Mouse (Mus musculus) cerebellum, postnatal 10 days (tissue): ENCODE results near the gene Gmpr2.
A peak's percentile ranks its signal among the peaks of the same experiment; 100 is the strongest.

Experiments
- DNase-seq, 2 experiments: peaks; one replicate each; pipeline ENCODE4 v3.0.0; 2021; ENCODE audit warnings: mixed read lengths in 2 of 2

Gmpr2 gene

DNA sequence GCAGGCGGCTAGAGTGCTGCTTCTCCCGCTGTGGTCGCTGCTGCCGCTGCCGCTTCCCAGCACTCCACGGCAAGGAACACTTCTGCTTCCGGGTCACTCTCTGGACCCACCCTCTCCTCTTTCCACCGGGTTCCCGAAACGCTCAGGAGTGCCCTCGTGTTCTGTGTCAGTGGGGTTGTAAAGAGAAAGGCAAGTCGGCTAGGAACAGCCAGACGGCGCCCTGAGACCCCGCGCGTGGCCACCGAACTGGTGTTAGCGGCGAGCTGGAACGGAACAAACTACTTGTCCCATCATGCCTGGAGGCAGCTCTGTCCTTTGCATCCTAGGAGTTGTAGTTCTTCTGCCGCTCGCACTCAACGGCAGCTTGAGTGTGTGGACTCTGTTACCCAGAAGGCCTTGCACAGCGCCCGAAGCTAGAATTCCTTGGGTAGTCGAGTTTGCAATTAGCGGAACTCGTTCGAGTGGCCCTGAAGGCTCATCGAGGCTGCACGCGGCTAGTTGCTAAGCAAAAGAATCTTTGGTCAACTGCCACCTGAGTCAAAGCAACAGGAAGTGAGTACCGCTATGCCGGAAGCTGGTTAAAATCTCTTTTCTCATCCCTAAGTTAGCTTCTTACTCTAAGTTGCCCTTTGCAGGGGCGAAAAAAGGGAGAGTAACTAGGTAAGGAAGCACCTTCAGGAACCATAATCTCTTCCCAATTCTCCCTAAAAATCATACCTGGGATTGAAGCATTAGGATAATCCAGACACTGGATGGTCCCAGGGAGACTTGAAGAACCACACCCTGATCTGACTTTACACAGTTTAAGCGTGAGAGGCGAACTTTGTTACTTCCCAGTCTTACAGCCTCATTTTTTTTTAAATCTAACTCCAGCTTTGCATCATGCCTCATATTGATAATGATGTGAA is at the start of gene Gmpr2, which contains the start of gene Nedd8:
Gmpr2 (plus strand) TSS at position 109 of the 908 bp plus-strand sequence.
Nedd8 (minus strand) TSS at position 292 of the 908 bp plus-strand sequence.
- DNase-seq, result peak; percentile 90 to 91

GRCm38 (mm10) chr14:55628077-55628827 is 43.5 kb upstream of the Gmpr2 start:
- DNase-seq, result no peak

DNA sequence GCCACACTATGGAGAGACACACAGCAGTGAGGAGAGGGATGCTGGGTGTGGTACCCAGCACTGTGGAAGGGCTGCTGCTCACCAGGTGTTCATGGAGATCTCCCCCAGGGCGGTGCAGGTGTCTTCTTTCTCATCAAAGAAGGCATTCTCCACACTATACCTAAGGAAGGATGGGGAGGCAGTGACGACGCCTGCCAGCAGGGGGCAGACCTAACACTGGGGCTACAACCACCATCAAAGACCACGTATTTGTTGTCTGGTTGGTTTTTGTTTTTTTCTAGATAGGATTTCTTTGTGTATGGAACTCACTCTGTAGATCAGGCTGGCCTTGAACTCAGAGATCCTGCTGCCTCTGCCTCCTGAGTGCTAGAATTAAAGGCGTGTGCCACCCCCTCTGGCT is 42.4 kb upstream of the Gmpr2 start:
- peak; percentile 62 to 69 for DNase-seq

- peak; percentile 80 to 86 for DNase-seq
Observed at GRCm38 (mm10) chr14:55634874-55635522, 36.7 kb upstream of the Gmpr2 start.

GRCm38 (mm10) chr14:55635523-55636007 is 36.2 kb upstream of the Gmpr2 start, which contains the start of gene Ipo4:
Gene Ipo4 (minus strand): TSS chr14:55635957.
- peak; percentile 92 to 93 for DNase-seq

GRCm38 (mm10) chr14:55637795-55638194 is 33.9 kb upstream of the Gmpr2 start, which contains the start of gene Gm49378:
Gene Gm49378 (minus strand): TSS chr14:55637895.
- DNase-seq, result no peak

DNA sequence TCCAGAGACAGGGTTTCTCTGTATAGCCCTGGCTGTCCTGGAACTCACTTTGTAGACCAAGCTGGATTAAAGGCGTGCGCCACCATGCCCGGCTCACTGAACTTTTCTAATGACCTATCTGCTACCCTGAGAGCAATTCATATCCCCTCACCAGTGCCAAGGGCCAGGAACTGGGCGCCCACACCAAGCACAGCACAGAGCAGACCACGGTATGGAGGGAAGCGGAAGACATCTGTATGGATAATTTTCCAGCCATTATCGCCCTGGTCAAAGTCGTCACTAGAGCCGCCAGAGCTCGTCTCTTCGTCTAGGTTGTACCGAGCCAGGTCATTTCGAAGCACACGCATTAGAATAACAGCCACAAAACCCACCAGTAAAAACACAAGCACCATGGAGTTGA is 30.9 kb upstream of the Gmpr2 start:
- no peak for DNase-seq

- DNase-seq, result no peak
Observed at GRCm38 (mm10) chr14:55641291-55641690, 30.4 kb upstream of the Gmpr2 start.

DNA sequence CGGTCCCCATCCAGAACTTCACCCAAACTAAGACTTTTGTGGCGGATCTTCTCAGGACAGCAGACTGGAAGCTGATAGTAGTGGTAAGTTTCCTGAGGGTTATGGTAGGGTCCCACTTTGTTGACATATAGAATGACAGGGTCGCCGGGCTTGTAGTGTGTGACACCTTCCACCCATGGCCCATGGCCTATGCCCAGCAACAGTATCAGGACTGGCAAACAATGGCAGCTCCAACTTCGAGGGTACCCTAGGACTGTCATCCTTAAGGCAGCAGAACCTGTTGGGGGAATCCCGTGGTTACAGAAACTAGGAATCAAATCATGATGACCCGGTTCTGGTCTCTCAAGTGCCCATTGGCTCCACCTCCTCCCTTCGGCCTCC is 29.1 kb upstream of the Gmpr2 start:
- no peak for DNase-seq

DNA sequence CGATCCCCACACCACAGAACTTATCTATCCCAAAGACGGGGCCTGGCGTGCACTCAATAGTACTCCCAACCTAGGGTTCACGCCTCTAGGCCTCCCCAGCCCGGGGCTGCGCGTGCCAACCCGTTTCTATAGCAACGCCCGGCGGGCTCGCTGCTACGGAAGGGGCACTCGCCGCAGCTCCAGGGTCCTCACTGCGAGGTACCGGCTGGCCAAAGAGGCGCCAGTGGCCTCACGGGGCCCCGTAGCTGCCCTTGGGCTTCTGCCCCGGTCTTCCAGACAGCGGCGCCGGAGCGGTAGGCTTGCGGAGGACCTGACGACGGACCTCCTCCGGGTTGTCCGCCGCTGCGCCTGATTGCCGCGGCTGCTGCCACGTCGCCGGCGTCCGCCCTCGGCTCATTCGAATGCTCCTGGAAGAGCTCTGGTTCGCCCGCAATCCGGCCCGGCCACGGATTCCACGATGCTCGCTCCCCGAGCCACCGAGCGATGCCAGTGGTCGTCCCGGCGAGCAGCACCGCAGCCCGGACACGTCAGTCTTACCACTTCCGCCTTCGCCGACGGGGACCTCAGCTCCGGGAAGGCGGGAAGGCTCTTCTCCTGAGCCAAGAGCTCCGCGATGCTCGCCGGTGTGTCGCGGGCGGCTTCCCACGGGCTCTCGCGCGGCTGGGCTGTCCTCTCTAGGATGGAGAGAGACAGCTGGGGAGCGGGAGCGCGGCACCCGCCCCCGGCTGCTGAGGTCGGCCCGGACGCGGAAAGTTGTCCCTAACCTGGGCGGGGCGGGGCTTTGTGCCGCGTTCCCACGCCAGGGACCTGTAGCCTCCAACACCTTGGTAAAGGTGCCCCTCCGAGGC is 28.5 kb upstream of the Gmpr2 start, which contains the start of gene Tm9sf1:
Tm9sf1 (minus strand) TSS at position 747 of the 848 bp plus-strand sequence.
- DNase-seq, result peak; percentile 85 to 87

DNA sequence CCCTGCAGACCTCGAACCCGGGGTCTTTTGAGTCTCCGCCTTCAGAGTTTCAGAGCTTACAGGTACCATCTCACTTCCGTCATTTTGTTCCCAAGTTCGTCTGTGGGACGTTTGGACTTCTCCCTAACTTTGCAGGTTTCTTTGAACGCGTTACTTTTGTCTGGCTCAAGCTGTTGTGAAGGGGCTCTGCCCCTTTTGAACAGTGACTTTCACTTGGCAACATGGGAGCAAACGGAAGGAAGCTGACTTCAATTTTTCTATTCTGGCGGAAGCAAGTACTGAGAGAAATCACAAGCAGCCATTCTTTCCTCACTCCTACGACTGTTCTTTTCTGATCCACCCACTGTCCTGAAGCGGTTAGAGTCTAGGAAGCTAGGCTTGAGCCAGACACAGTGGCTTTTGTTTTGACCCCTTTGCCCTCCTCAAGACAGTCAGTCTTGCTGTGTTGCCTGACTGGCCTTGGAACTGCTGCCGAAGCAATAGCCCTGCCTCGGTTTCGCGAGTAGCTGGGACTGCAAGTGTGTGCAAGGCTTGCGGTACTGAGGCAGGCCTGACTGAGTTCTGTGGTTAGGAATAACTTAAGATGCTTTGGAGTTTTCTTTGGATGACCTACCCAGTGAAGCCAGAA is 27.4 kb upstream of the Gmpr2 start:
- DNase-seq, result no peak

GRCm38 (mm10) chr14:55649884-55650283 is 21.9 kb upstream of the Gmpr2 start, which contains the start of gene Tssk4:
Gene Tssk4 (plus strand): TSS chr14:55650184.
- DNase-seq, result no peak

DNA sequence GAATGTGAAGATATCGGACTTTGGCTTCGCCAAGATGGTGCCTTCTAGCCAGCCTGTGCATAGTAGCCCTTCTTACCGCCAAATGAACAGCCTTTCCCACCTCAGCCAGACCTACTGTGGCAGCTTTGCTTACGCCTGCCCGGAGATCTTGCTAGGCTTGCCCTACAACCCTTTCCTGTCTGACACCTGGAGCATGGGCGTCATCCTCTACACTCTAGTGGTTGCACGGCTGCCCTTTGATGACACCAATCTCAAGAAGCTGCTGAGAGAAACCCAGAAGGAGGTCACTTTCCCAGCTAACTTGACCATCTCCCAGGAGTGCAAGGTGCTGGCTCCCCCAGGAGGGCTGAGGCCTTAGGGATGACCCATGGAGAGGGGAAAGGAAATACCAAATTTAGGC is 20.2 kb upstream of the Gmpr2 start:
- no peak for DNase-seq

GRCm38 (mm10) chr14:55656935-55657334 is 14.8 kb upstream of the Gmpr2 start:
- DNase-seq, result no peak

DNA sequence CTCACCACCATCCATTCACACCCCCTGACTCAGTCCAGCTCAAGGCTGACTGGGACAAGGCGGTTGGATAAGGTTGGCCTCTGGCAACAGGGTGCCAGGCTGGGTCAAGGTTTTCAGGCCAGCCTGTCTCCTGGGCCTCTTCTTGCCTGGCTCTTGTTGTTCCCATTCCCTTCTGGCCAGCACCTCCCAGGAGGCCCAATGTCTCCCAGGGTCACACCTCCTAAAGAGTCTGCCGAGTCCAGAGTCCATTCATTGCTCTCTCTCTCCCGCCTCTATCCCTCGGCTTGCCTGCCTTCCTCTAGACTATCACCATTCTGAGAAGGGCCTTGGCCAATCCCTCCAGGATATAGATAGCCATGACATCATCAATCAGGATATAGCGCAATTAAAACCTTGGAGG is 13.7 kb upstream of the Gmpr2 start:
- DNase-seq, result no peak

DNA sequence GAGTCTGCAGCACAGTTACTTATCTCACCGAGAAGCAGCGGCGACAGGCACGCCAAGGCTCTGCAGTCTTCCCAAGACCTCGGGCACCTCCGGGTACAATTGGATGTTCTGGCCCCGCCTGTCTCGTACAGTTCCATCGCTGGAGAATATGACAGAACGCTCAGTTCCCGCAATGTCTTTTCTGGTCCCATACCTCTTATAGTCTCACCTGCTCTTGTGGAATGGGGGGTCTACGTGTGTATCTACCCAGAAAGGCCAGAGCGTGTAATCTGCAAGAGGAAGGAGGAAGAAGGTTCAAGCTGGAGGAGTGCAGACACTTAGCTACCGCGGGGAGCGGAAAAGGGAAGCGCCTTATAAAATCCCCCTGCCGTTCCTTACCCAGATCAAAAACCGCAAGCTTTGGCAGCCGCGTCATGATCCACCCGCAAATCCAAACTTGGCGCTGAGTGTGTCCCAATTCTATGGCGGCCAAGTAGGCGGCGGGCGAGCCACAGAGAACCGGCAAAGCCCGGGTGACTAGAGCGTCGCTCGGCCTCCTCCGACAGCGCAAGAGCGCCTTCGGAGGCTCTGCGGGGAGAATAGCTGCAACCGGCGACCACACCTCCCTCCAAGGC is 11.7 kb upstream of the Gmpr2 start, which contains the start of gene Mdp1:
Mdp1 (minus strand) TSS at position 549 of the 614 bp plus-strand sequence.
- DNase-seq, result peak; percentile 88 to 89

DNA sequence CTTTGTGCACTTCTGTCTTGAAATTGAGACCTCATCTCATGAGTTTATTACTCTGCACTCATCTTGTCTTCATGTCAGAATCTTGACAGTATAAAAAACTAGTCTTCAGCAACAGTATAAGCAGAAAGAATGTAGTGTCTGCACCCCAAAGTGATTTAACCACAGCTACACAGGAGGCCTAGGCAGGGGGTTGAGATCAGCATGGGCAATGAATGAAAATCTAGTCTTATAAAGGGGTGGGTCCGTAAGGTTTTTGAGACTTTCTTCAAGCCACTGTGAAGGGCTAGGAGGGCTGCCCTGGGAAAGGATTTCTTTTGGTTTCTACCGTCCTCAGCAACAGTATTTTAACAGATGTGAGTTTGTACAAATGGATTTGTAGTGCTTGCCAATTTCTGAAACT is 11.1 kb upstream of the Gmpr2 start:
- DNase-seq, result no peak

DNA sequence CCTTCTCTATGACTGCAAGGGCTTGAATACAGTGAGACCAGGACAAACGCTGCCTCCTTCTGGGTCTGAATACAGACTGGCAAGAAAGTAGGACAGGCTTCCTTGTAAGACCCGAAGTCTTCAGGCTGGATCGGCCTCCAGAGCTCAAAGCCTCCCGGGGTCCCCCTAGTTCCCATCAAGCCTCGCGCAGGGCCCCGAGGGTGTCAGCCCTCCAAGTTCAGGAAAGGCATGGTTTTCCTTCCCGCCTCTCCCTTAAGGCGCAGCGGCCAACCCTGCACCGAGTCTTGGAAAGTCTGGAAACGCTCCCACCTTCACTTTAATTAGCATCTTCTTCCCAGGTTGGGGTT is 282 bp upstream of the Gmpr2 start:
- no peak for DNase-seq

DNA sequence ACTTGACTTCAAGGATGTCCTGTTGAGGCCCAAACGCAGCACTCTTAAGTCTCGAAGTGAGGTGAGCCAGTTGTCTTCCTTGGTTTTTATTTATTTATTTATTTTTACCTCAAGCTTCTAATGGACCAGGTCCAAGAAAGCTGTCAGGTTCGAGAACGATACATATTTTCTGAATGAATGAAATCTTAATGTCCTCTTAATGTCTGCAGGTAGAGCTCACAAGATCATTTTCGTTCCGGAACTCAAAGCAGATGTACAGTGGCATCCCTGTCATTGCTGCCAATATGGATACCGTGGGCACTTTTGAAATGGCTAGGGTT is 960 bp downstream of the Gmpr2 start:
- DNase-seq, result peak in 1 of 2 experiments; percentile 21

GRCm38 (mm10) chr14:55677615-55678014 is 5.9 kb downstream of the Gmpr2 start:
- DNase-seq, result no peak
